Comparison of ENCODE assay signal across 6 mouse cellular contexts in genomic region chr13:111883768-111884566, GRCm38 (mm10).
A peak's percentile ranks its signal among the peaks of the same experiment; 100 is the strongest.
DNase-seq lines count a peak whose midpoint lies in the region; ATAC-seq and TF ChIP-seq lines count a peak whose summit lies in the region.
"Not testable (repeated sequence)": the region's sequence is repeated elsewhere in the genome, so short reads cannot be mapped to it uniquely, and the experiment has no call there.

No protein-coding gene starts in this region.

- H3K36me3 ChIP-seq in G1E (replicated peaks), result not testable (repeated sequence)

- ATAC-seq in G1E (ENCODE audit: extremely low read depth, insufficient number of reproducible peaks, low FRiP score, poor library complexity, severe bottlenecking), result peak; percentile 57
- ATAC-seq in common myeloid progenitor, adult 5-6 weeks (replicated peaks; ENCODE audit: low read depth, poor library complexity, severe bottlenecking), result peak; percentile 56
- ATAC-seq in hematopoietic stem cell, adult 5-6 weeks (replicated peaks in 1 of 2; ENCODE audit: insufficient read depth in 1 of 2, low FRiP score in 2 of 2, low TSS enrichment in 1 of 2, low read depth in 1 of 2, poor library complexity in 2 of 2, severe bottlenecking in 2 of 2), result peak; percentile 12 to 64; a peak in 2 of 4 replicates
- peak; percentile 89 for ATAC-seq in megakaryocyte, adult 5-6 weeks (ENCODE audit: poor library complexity, severe bottlenecking)
- peak; percentile 61 for ATAC-seq in monocyte, adult 5-6 weeks (replicated peaks; ENCODE audit: insufficient number of reproducible peaks, low FRiP score, low TSS enrichment, poor library complexity, severe bottlenecking)

- H3K4me3 ChIP-seq in G1E (ENCODE audit: low read depth, low read length), result peak overlapping the region; percentile 64

- not testable (repeated sequence) for H3K9me3 ChIP-seq in G1E (replicated peaks)

- peaks cover 11% of the 10 kb centered on the region for H3K27me3 ChIP-seq in G1E (ENCODE audit: insufficient read depth, low read length)

- H3K4me1 ChIP-seq in G1E (ENCODE audit: insufficient read depth, low read depth, low read length), result not testable (repeated sequence)

- not testable (repeated sequence) for DNase-seq in G1E (ENCODE audit: low spot score)
- peak; percentile 22 for DNase-seq in heart, adult 11 months

- TF ChIP-seq CTCF in G1E (IDR thresholded peaks at IDR 0.05; ENCODE audit: low read depth, low read length), result not testable (repeated sequence)

Comparison
In these comparisons a context has a peak if more than half of its experiments do, and no peak if none do; other contexts are left out.
1. ATAC-seq: peak in every context shown above with its lines; median percentile 89 in megakaryocyte, adult 5-6 weeks; 61 in monocyte, adult 5-6 weeks; 57 in G1E; 56 in common myeloid progenitor, adult 5-6 weeks; 38 in hematopoietic stem cell, adult 5-6 weeks.